Mouse (Mus musculus) adrenal gland, adult 18-20 months (tissue): Measurements from ENCODE around the gene Prm1. TPM values are rescaled to one million over a fixed set of nuclear protein-coding genes. Genes with fewer than 3 reads are reported as not detected.
"Not testable (repeated sequence)": the region's sequence is repeated elsewhere in the genome, so short reads cannot be mapped to it uniquely, and the experiment has no call there.

Source experiments
- DNase-seq, 2 experiments: peaks; one replicate each; pipeline ENCODE4 v3.0.0; 2021 to 2022; ENCODE audit warnings: low spot score in 2 of 2
- long read RNA-seq, 2 experiments: library from polyadenylated mRNA; stranded (forward); transcript quantifications; one replicate each; pipeline ENCODE4 v2.0.0; 2021
- total RNA-seq, 2 experiments: library from RNA; stranded (reverse); gene quantifications; 1 replicate in 1 of 2; 2 replicates in 1 of 2; pipeline ENCODE4 v1.2.3; 2021

The Prm1 gene
- not detected for total RNA-seq
- long read RNA-seq, experiment 1 = 0 reads
- long read RNA-seq, experiment 2 = 0 reads

DNA sequence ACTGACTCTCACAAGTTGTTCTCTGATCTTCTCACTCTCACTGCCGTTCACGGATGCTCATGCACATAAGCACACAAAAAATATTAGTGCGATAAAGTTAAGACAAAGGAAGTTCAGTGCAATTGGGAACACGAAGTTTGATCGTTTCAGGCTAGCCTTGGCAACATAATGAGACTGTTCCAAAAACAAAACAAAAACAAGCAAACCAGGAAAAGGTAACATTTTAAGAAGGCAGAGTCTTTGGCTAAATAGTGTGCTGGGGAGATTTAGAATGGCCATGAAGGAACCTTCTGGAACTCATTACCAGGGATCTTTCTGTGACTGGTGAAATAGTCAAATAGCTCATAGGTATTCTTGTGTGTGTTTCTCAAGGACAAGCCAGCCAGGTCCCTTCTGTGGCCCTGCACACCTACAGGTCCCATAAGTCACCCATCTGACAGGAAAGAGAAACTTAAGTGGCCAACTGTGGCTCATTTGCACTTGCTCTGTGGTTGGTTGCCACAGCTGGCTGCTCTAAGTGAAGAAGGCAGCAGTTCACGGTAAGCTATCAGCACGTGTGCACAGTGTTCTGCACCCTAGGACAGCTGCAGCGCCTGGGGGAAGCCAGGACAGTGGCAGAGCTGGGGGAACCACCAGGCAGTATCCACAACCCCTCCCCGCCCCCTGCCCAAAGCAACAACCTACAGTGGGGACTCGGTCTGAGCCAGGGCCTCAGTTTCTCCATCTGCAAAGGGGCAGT is at the start of gene Prm1:
Prm1 (minus strand) TSS at position 51 of the 739 bp plus-strand sequence.
- DNase-seq = no peak

- DNase-seq = not testable (repeated sequence)
Observed at GRCm38 (mm10) chr16:10852216-10852615, 46.6 kb upstream of the Prm1 start.

DNA sequence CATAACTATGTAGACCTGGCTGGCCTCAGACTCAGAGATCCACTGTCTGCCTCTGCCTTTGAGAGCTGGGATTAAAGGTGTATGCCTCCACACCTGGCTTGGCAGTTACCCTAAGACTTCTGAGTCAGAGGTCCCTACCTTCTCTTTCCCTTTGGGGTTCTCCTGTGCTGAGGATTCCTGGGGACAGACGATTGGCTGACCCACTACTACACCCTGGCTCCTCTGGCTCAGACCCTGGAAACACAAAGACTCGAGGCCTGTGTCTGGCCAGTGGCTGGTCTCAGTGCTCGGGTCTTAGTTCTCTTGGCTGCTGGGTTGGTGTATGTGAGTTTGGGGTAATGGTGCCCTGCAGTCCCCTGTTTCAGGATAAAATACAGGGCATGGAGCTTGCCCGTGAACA is 45.3 kb upstream of the Prm1 start:
- DNase-seq = no peak

GRCm38 (mm10) chr16:10849965-10850861 is 44.6 kb upstream of the Prm1 start:
- peak in 1 of 2 experiments; percentile 56 for DNase-seq

GRCm38 (mm10) chr16:10846503-10846902 is 40.9 kb upstream of the Prm1 start:
- peak; percentile 64 to 70 for DNase-seq

DNA sequence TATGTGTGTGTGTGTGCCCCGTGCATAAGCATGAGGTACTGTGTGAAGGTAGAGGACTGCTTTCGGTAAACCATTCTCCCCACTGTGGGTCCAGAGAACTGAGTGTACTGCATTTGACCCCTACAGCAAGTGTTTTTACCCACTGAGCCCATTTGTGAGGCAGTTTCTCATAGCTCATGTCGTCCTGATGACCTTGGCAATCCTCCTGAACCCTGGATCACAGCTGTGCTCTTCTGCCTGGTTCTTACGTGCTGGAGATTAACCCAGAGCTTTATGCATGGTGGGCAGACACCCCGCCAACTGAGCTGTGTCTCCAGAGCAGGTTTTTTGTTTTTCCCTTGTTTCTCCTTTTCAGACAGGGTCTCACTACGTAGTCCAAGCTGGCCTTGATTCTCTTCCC is 40.3 kb upstream of the Prm1 start:
- no peak for DNase-seq

GRCm38 (mm10) chr16:10844319-10844670 is 38.7 kb upstream of the Prm1 start:
- DNase-seq = no peak

DNA sequence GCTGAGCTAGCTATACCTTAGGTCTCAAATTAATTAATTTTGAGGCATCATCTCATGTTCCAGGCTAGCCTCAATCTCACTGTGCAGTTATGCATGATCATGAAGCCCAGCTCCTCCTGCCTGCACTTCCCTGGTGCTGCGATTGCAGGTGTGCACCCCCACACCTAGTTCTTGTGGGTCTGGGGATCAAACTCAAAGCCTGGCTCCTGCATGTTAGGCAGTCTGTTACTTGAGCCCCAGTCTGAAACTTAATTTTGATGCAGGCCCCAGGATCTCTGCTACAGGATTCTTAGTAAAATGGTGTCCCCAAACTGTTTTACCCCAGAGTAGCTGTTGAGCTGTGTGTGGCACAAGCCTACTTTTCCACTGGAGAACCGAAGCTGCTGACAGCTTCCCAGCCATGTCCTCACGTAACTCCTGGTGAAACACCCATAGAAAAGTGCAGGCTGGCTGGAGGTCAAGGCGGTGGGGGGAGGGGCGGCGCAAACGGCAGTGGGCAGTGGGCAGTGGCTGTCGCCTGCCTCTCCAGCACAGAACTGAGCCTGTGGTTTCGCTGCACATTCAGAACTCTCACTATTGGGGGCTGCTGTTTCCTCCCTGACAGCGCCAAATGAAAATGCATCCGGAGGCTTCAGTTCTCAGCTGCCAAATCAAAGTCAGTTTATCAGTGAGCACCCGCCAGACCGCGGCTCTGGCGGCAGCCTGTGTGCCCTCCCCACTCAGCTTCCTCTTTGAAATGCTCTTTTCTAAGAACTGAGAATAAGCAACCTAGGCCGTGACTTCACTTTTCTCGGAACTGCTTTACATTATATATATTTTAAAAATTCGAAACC is 38.1 kb upstream of the Prm1 start:
- DNase-seq = no peak

GRCm38 (mm10) chr16:10842282-10842855 is 36.7 kb upstream of the Prm1 start:
- no peak for DNase-seq

DNA sequence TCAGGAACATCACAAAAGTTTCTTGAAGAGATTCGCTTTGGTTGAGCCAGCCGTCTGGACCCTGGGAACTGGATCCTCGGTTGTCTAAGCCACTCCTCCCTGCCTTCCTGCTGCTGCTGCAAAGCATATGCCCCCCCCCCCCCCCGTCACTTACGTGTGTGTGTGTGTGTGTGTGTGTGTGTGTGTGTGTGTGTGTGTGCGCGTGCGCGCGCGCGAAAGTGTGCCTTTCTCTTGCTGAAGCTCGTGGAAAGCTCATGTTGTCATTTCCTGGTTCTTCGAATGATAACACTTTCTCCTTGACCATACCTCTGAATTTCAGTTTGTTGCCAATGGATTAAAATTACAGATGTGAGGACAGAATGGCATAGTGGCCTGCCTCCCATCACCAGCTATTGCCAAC is 34.4 kb upstream of the Prm1 start:
- DNase-seq = no peak

GRCm38 (mm10) chr16:10838487-10839245 is 33.0 kb upstream of the Prm1 start:
- DNase-seq = no peak

DNA sequence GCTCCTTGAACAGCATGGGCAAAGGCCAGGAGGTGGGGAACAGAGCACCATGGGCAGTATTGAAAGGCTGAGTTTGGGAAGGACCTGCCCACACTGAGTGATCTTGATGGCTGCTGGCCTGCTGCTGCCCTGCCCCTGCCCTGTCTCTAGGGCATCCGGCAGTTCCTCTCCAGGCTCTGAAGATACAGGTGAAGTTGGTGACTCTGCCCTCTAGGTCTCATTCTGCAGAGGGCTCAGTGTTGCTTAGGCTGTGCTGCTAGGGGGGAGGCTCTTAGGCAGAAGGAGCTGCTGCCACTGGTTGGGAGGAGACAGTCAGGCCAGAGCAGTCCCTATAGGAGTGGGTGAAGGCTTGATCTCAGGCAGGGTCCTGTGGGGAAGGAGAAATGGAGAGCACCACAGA is 32.3 kb upstream of the Prm1 start:
- DNase-seq = no peak

GRCm38 (mm10) chr16:10837250-10837649 is 31.6 kb upstream of the Prm1 start:
- no peak for DNase-seq

- no peak for DNase-seq
Observed at GRCm38 (mm10) chr16:10836388-10836787, 30.7 kb upstream of the Prm1 start.

DNA sequence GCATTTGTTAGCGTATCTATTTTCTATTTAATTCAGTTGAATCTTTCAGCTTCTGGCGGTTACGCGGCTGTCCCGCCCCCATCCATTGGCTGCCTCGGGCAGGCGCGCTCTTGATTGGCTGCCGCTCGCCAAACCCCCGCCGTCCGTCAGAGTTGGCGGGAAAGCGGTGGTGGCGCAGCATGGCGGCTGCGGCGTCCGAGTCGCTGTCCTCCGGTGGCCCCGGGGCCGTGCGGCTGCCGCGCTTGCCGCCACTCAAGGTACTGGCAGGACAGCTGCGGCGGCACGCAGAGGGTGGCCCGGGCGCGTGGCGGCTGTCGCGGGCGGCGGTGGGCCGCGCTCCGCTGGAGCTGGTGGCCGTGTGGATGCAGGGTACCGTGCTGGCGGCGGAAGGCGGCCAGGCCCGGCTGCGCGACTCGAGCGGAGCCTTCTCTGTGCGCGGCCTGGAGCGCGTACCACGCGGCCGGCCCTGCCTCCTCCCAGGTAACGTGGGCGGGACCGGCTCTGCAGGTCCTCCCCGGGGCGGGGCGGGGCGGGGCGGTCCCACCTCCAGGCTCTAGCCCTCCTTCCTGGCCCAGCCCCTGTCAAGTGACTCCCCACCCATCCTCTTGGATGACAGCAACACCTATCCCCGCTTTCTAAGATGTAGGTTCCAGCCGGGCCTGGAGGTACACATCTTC is 29.4 kb upstream of the Prm1 start, which contains the start of gene Rmi2:
Rmi2 (plus strand) TSS at position 149 of the 677 bp plus-strand sequence.
- DNase-seq = peak; percentile 78 to 82

GRCm38 (mm10) chr16:10834542-10834910 is 28.9 kb upstream of the Prm1 start:
- no peak for DNase-seq

DNA sequence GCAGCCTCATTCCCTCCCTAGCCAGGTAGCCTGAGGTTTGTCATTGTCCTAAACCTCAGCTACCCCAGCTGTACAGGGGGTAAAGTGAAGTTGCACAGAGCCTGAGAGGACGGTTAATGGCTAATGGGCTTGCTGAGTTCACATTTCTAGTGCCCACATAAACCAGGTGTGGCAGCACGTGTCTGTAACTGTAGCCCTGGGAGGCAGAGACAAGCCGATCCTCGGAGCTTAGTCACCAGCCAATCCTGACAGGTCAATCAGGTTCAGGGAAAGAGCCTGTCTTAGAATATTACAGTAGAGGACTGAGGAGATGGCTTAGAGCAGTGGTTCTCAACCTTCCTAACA is 22.8 kb upstream of the Prm1 start:
- no peak for DNase-seq

- no peak for DNase-seq
Observed at GRCm38 (mm10) chr16:10827766-10828460, 22.3 kb upstream of the Prm1 start.

- no peak for DNase-seq
Observed at GRCm38 (mm10) chr16:10827269-10827668, 21.6 kb upstream of the Prm1 start.
